Mouse (Mus musculus): ENCODE measurements around the gene B230104I21Rik.

B230104I21Rik gene

DNA sequence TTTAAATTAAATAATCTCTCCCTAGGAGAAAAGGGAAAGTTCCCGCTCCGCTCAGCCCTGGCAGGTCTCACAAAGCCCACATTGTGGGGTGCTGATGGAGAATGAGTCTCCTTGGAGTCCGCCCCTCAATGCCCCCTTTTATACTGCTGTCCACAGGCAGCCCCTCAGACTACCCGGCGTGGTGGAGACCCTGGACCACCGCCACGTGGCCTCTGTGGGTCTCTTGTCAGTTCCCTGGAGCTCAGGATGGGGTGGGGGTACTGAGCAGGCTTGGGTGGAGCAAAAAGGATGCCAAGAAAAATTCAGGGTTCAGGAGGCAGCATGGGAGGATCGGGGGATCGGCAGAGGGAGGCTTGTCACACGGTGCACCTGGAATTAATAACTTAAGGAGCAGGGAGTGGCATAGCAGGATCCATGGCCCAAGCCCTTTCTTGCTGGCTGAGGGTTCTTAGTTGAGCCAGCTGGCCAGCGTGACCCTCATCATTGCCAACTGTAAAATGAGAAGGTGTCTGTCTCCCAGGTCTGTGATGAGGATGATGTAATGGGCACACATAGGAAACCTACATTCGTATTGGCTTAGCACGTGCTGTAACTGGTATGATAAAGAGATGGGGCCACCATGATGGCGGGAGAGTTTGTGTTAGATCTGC lies 60.9 kb downstream of the B230104I21Rik start:
- no peak for DNase-seq

Measured in thymus, postnatal 4 days (tissue).